Mouse (Mus musculus) forebrain, embryonic 12.5 days (tissue): Measurements from ENCODE around the gene Cct7. TPM values are rescaled to one million over a fixed set of nuclear protein-coding genes. Genes with fewer than 3 reads are reported as not detected.

ENCODE experiments used
- ATAC-seq: fragments of 200-750 bp; cut with Nextera tagmentation; 2 replicates; pipeline ENCODE4 v1.8.0; 2017; ENCODE audit warnings: moderate TSS enrichment; ENCODE audit not compliant: low FRiP score
- H3K27ac ChIP-seq: fragments of 300-500 bp; sonication (generic); 2 replicates; pipeline ENCODE4 v1.5.1; 2016; ENCODE audit warnings: mild to moderate bottlenecking
- H3K27me3 ChIP-seq: fragments of 300-500 bp; sonication (generic); 2 replicates; pipeline ENCODE4 v1.6.1; 2016; ENCODE audit warnings: mild to moderate bottlenecking
- H3K36me3 ChIP-seq: fragments of 300-500 bp; sonication (generic); replicated peaks from 2 replicates; pipeline ENCODE4 v1.6.1; 2016; ENCODE audit warnings: mild to moderate bottlenecking
- H3K4me1 ChIP-seq: fragments of 300-500 bp; sonication (generic); 2 replicates; pipeline ENCODE4 v1.6.1; 2016
- H3K4me2 ChIP-seq: fragments of 300-500 bp; sonication (generic); 2 replicates; pipeline ENCODE4 v1.6.1; 2016; ENCODE audit warnings: mild to moderate bottlenecking, moderate library complexity
- H3K4me3 ChIP-seq: fragments of 300-500 bp; sonication (generic); replicated peaks from 2 replicates; pipeline ENCODE4 v1.5.1; 2016; ENCODE audit warnings: mild to moderate bottlenecking
- H3K9ac ChIP-seq: fragments of 300-500 bp; sonication (generic); 2 replicates; pipeline ENCODE4 v1.6.1; 2016; ENCODE audit warnings: mild to moderate bottlenecking
- H3K9me3 ChIP-seq: fragments of 300-500 bp; sonication (generic); 2 replicates; pipeline ENCODE4 v1.6.1; 2016
- WGBS: fragments of 180-500 bp; shearing (Covaris S2); methylation state at CpG from one replicate; pipeline ENCODE4 v1.1.7; 2016; 5-methylcytosine and 5-hydroxymethylcytosine counted together
- polyA plus RNA-seq: library from polyadenylated mRNA; unstranded; fragments of >200 nt; fragmentation: Nextera tagmentation; extraction: Ambion mirVana; gene quantifications from 2 replicates; pipeline ENCODE4 v1.2.1, GENCODE M21; 2016

Cct7 gene
- polyA plus RNA-seq, 1 experiment from 2014 or later: 617 TPM

DNA sequence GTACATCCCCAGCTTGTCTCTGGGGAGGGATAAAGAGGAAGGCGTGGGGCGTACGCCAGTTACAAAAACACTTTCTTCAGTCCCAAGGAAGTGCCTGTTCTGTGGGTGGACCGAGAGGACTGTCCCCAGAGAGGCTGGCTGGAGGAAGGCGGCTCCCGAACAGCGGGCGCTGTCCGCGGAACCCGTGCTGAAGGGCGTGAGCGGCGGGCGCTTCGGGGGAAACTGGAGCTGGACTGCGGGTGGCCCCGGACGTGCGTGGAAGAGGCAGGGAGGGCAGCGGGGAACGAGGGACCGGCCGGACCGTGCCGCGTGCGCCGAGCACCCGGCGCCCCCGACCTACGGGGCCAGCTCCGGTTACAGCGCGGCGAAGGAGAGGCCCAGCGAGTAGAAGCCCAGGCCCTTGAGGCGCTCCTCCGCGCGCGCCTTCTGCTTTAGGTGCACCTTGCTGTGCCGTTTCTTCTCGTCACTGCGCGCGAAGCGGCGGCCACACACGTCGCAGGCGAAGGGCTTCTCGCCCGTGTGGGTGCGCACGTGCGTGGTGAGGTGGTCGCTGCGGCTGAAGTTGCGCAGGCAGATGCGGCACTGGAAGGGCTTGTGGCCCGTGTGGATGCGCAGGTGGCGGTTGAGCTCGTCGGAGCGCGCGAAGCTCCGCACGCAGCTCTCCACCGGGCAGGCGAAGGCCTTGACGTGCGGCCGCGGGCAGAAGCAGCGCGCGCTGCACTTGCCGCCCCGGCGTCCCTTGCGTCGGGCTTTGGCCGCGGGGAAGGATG lies 60.2 kb downstream of the Cct7 start:
- ATAC-seq: no peak
- WGBS: under 1% methylated on average over 85 of the region's 88 CpGs

DNA sequence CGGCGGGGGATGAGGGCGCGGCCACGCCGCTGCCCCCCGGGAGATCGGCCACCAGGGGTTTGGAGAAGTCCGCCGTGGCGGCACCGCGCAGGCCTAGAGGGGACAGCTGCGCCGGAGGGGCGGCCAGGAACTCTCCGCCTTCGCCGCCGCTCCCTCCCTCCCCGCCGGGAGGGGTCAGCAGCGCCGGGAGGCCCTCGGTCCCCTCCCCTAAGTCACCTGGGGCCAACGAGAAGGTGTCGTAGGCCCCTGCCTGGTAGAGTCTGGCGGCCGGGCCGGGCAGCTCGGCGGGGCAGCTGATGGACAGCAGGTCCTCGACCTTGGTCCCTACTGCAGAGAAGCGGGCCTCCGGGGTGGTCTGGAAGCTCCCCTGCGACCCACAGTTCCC lies 60.7 kb downstream of the Cct7 start:
- H3K9ac ChIP-seq: 0 out of 2 replicates have a peak overlapping the region, but pooled peaks have one; percentile 4
- H3K27ac ChIP-seq: no peak overlapping the region
- H3K4me3 ChIP-seq: peak overlapping the region; percentile 44
- no peaks in the 10 kb centered on the region for H3K9me3 ChIP-seq
- peaks cover 27% of the 10 kb centered on the region for H3K4me1 ChIP-seq
- peak overlapping the region; percentile 70 for H3K4me2 ChIP-seq
- no peaks in the 10 kb centered on the region for H3K36me3 ChIP-seq
- ATAC-seq: no peak
- 0% methylated on average over 19 of the region's 36 CpGs for WGBS
- peaks cover 90% of the 10 kb centered on the region for H3K27me3 ChIP-seq

More for the DNA sequence above, 60.2 kb downstream of the Cct7 start:
- Histone ChIP-seq H3K36me3 (no peaks in the 10 kb centered on the region), H3K4me2 (peak overlapping the region; percentile 70), H3K9me3 (no peaks in the 10 kb centered on the region), H3K27me3 (peaks cover 85% of the 10 kb centered on the region), H3K27ac (no peak overlapping the region), H3K4me3 (peak overlapping the region; percentile 44), H3K9ac (0 out of 2 replicates have a peak overlapping the region, but pooled peaks have one; percentile 4), H3K4me1 (peaks cover 27% of the 10 kb centered on the region)

DNA sequence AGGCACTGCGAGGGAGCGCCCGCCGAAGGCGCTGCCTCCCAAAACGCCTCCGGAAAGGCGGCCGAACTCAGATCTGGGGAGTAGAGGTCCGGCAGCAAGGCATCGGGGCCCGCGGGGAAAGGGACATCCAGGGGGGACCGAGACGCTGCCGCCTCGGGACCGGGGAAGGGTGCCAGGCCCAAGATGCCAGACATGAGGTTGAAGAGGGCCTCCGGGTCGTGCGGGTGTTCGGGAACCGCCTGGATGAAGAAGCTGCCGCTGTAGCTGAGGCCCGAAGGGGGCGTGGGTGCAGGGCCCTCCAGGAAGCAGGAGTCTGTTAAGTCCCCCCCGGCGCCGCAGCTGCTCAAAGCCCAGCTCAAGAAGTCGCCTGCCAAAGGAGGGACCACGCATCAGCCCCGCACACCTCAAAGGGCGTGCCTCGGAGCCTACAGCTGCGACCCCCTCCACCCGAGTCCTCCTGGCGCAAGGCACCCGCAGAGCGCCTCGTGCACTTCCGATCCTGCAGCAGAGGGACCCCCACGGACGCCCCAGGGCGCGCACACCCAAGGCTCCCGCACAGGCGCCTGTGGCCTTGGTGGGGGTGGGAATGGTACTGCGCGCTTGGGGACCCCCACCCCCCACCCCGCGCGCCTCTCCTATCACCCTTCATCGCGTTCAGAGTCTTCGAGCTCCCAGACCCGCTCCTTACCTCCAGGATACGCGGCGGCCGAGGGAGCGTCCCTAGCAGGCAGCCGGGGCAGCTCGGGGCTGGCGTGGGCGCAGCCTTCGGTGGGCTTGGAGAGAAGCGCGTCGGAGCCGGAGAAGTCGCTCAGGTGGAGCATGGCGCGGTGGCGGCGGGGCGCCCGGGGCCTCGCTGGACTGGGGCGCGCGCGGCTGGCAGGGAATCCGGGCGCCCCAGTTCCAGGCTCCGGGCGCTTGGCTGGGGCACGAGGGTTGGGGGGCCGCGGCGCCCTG lies 61.5 kb downstream of the Cct7 start:
- peaks cover 93% of the 10 kb centered on the region for H3K27me3 ChIP-seq
- peak; percentile 33; the same call in 1 of the 2 replicates for ATAC-seq
- peak overlapping the region; percentile 70 for H3K4me2 ChIP-seq
- H3K9ac ChIP-seq: 0 out of 2 replicates have a peak overlapping the region, but pooled peaks have one; percentile 21
- H3K9me3 ChIP-seq: no peaks in the 10 kb centered on the region
- peaks cover 27% of the 10 kb centered on the region for H3K4me1 ChIP-seq
- H3K27ac ChIP-seq: no peak overlapping the region
- no peaks in the 10 kb centered on the region for H3K36me3 ChIP-seq
- under 1% methylated on average over 80 of the region's 90 CpGs for WGBS
- peak overlapping the region; percentile 44 for H3K4me3 ChIP-seq

DNA sequence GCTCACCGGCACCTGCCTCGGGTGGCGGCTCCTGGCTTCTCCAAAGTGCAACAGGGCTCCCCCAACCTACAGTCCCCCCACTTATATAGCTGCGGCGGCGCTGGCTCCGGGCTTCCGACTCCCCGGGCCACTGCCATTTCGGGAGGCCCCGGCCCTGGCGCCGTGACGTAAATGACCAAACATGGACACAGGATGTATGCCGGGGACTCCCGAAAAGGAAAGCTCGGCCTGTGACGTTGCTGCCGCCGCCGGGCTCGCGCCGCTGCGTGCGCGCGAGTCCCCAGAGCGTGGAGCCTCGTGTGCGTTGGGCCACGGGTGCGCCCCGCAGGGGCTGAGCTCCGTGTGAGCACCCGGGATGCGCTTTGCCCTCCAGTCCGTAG lies 62.2 kb downstream of the Cct7 start, which contains the start of gene Egr4:
Gene Egr4 (minus strand): TSS at position 59 of the 380 bp plus-strand sequence.
- peaks cover 88% of the 10 kb centered on the region for H3K27me3 ChIP-seq
- no peak within 1 kb of the TSS for H3K27ac ChIP-seq
- under 1% methylated on average over 37 of the region's 38 CpGs for WGBS
- no peaks in the 10 kb centered on the region for H3K36me3 ChIP-seq
- peaks cover 34% of the 10 kb centered on the region for H3K4me1 ChIP-seq
- H3K9me3 ChIP-seq: no peaks in the 10 kb centered on the region
- H3K9ac ChIP-seq: 0 out of 2 replicates have a peak within 1 kb of the TSS, but pooled peaks have one; percentile 21
- H3K4me2 ChIP-seq: peak within 1 kb of the TSS; percentile 70
- peak within 1 kb of the TSS; percentile 44 for H3K4me3 ChIP-seq
- ATAC-seq: peak; percentile 65; the same call in 1 of the 2 replicates

DNA sequence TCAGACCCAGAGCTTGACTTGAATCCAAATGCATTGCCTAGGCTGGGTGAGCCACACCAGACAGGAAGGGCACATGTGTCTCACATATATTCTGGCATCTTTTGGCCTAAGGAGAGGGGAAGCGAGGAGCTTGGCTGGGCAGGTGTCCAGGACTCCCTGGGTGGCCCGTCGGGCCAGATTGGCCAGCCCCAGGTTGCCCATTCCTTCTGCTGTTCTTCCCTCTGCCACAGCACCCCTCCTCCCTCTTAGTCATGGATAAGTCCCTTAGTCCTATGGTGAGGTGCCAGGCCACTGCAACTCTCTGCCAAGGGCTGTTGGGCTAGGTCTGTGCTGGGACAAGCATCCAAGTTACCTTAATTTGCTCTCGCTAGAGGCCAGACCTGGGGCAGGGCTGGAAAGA lies 64.6 kb downstream of the Cct7 start:
- ATAC-seq: no peak
- no peak overlapping the region for H3K4me3 ChIP-seq
- no peak overlapping the region for H3K9ac ChIP-seq
- H3K27me3 ChIP-seq: peaks cover 63% of the 10 kb centered on the region
- H3K4me2 ChIP-seq: no peak overlapping the region
- 73% methylated on average over 4 of the region's 4 CpGs for WGBS
- no peaks in the 10 kb centered on the region for H3K9me3 ChIP-seq
- no peaks in the 10 kb centered on the region for H3K36me3 ChIP-seq
- no peak overlapping the region for H3K27ac ChIP-seq
- H3K4me1 ChIP-seq: peaks cover 35% of the 10 kb centered on the region

Other genes with a start within 250 kb of the Cct7 start
- 16.8 and 17.2 TPM in 2 replicates for gene Sfxn5, start 118.1 kb upstream of the Cct7 start, polyA plus RNA-seq
- 6.8 and 8.2 TPM in 2 replicates for gene Rab11fip5, start 76.9 kb upstream of the Cct7 start, polyA plus RNA-seq
- gene Noto, start 27.6 kb upstream of the Cct7 start, polyA plus RNA-seq: not detected in 2 replicates
- 49.8 and 51.5 TPM in 2 replicates for gene Smyd5, start 19.5 kb upstream of the Cct7 start, polyA plus RNA-seq
- 33.0 and 34.0 TPM in 2 replicates for gene Pradc1, start 456 bp downstream of the Cct7 start, polyA plus RNA-seq
- 1.9 and 2.6 TPM in 2 replicates for gene Fbxo41, start 51.5 kb downstream of the Cct7 start, polyA plus RNA-seq
- gene Egr4, start 62.1 kb downstream of the Cct7 start, polyA plus RNA-seq: not detected in 2 replicates
- gene Alms1, start 136.0 kb downstream of the Cct7 start, polyA plus RNA-seq: 11.4 and 14.0 TPM in 2 replicates